Mouse (Mus musculus) CD4-positive helper T cell, adult 2 months (primary cell): ENCODE data around the gene Kifc5b.

Experiments
- DNase-seq: peaks from one replicate; pipeline ENCODE4 v3.0.0-alpha.2; 2012; ENCODE audit warnings: low read depth, missing footprints, low spot score

Kifc5b gene

DNA sequence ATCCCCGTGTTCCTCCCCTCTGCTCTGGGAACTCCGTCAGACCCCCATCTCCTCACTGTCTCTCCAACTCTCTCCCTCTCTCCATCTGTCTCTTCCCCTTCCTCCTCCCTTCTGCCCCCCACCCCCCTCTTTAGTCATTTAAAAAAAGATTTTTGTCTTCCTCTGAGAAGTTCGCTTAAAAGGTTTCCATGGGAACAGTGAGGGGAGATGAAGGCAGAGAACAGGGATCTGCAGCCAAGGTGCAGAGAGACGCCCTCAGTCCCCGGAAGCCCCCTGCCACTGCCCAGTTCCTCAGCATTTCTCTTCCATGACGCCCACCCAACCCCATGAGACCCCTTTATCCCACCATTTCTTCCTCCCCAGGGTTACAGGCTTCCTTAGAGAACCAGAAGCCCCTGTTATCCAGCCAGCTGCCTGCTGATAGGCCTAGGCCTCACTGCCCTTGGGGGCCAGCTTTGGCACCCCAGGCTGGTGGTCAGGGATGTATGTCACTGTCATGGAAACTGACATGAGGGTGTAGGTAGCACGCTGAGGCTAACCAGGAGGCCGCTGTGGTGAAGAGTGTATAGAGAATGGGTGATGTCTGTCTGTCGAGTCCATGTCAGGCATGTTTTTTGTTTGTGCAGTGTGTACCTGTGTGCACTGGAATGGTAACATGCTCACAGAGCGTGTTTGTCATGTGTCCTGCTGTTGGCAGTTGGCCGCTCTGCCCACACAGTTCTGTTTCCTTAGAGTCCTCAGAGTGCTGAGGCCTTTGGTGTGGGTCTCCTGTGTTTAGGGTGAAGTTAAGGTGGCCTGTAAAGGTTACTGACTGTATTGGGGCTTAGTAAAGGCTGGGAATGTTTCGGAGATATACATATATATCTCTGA, 30.6 kb downstream of the Kifc5b start:
- DNase-seq, result no peak

DNA sequence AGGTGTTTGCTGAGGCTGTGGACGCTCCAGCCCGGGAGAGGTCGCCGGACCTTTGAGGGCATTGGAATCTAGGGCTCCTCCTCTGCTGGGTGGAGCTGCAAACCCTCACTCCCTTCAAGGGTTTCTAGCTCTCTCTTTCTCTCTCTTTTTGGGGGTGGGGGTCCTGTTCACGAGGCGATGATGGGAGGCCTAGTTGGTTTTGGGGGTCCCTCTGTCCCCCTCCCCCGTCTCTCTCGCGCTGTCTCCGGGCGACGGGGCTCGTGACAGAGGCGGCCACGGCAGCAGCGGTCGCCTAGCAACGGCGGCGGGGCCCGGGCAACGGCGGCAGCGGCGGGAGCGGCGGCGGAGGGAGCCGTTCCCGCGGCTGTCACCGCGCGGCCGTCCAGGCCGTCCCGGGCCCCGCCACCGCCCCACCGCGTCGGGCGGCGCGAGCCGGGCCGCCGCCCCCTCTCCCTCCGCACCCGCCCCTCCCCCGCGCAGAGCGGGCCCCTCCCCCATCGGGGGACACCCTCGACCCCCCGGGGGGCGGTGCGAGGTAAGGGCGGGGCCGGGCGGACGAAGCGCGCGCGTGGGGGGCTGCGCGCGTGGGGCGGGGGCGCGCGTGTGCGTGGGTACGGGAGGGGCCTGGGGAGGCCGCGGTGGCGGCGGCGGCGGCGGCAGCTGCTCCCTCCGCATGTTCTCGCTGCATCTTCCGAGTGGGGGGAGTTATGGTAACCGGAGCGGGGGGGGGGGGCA, 31.6 kb downstream of the Kifc5b start:
- DNase-seq, result peak; percentile 44

DNA sequence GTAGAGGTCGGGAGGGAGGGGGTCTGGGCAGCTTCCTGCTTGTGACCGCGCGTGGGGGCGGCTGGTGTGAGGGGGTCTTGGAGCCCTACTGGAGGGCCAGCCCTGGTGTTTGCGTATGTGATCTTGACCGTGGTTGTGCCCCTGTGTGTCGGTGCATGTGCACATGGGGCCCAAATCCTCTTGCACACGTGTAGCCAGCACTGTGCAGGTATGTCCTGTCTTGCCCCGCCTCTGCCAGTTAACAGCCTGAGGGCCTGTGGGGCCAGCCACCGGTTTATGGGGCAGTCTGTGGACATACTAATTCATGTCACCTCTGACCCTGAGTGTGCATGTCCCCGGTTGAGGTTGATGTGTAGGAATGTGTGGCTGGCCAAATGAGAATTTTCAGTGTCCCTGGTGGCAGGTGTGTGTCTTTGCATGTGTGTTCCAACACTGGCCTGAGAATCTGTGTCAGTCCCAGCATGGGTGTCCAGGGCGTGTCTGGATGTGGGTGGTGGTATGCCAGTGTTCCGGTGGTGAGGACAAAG, 32.2 kb downstream of the Kifc5b start:
- DNase-seq, result peak; percentile 30

DNA sequence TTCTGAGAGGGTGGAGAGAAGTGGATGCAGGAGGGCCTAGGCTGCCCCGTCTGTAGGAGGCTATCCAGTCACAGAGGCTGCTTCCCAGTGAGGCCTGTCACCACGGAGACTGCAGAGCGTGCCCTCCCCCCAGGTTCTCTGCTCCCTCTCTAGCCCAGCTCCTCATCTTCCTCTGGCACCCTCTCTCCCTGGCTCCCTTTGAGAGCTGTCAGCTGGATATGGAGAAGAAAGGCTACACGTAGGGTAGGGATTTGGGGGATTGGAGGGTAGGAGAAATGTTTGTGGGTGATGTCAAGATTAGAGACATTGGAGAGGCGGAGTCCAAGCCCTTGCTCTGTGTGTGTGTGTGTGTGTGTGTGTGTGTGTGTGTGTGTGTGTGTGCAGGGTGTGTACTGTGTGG, 33.0 kb downstream of the Kifc5b start:
- DNase-seq, result peak; percentile 14

DNA sequence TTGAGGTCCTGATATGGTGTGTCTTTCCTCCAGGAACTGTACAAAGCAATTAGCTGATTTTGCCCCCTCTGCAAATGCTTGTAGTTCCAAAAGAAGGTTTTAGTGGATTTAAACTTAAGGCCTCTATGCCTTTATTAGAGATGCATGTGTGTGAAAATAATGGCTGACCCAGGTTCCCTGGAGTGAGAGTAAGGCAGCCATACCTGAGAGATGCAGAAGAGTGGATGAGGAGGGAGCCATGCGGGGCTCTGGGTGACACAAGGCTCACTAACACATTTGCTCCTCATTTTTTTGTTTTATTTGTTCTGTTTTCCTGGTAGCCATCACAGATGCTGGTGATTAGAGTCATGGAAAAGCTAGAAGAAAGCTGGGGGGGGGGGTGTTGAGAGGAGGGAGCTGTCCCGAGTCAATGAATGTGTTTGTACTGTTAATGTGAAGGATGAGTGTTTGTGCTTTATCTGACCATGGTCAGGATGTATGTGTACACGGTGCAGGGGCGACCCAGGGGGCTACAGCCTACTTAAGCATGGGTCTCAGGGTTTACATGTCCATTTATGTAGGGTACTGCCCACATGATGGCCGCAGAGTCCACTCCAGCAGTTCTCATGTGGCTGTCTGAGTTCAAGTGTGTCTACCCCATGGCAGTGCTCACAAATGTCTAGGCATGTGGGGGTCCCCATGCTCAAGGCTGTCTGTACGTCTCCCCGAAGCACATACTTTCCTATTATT, 33.8 kb downstream of the Kifc5b start:
- no peak for DNase-seq

DNA sequence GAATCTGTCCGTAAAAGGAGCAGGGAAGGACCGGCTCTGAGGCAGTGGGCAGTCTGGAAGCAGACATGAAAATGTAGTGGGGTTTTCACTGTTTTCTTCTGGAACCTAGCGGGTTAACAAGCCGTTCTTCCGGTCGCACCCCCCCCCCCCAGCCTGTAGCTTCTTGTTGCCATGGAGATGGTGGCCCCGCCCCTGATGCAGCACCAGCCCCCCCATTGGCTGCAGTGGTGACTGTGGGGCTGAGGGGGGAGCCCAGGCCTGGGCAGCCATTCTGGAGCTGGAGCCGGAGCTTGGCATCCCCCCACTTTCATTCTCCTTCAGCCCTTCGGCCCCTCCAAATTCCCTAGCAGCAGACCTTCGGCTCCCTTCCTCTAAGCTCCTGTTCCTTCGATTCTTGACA, 34.5 kb downstream of the Kifc5b start:
- DNase-seq, result peak; percentile 74

DNA sequence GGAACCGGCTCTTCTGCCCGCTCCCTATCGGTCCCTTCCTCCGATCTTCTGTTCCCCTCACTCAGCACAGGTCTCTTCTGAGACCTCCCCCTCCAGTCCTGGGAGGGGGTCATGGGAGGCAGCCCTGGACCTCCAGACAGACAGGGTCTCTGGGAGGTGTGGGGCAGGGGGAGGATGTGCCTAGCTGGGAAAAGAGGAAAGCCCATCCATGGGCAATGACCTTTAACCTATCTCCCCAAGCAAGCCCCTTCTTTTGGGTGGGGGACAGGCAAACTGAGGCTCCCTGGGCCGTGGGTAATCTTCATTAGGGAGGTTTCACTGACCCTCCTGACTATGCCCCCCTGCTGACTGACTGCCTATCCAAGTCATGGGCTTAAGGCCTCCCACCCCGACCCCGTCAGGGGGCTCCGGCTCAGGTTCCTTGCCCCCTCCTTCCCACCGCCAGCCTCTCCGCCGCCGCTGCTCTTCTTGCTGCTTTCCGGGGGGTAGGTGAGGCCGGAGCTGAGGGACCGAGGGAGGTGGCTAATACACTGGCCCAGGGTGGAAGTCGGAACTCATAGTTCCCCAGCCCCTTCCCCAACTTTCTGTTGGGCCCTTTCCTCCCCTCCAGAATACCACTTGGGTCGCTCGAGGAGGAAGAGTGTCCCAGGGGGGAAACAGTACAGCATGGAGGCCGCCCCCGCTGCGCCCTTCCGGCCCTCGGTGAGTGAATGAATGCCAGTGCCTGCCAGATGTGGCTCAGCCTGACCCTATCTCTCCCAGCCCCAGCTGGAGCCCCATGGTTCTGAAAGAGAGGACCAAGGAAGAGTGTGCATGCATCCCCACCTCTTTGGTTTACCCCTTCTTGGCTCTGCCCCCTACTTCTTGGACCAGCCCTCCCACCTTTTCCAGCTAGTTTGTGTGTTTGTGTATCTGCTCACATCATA, 35.3 kb downstream of the Kifc5b start:
- no peak for DNase-seq

DNA sequence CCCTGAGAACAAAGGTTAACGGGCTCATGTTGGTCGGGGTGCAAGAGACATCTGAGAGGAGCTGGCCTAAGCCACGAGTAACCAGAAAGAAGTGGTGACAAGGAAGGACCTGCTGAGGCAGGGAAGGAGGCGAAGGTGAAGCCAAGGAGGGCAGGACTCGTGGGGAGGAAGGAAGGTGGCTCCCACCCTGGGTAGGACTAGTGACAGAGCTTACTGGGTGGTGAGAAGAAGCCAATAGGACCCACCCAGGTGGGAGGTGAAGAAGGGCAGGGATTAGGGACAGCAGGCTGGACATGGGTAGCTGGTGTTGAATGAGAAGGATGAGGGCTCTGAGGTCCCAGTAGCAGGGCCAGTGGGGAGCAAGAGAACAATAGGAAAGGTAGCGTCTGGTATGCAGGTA, 36.3 kb downstream of the Kifc5b start:
- no peak for DNase-seq

DNA sequence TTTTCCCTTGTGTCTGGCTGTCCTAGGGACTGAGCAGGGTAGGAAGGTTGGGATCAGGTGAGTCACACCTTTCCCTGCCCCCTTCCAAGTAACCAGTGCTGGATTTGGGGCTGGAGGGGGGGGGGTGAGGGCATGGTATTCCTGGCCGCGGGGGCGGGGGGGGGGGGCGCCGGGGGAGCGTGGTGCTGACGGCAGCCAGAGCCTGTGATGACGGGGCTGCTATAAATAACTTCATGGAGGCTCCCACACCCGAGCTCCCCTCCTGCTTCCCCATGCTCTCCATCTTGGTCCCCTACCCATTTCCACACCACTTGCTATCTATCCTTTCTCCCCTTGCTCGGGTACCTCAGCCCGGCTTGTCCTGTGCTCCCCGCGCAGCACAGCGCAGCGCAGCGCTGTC, 36.8 kb downstream of the Kifc5b start:
- no peak for DNase-seq

DNA sequence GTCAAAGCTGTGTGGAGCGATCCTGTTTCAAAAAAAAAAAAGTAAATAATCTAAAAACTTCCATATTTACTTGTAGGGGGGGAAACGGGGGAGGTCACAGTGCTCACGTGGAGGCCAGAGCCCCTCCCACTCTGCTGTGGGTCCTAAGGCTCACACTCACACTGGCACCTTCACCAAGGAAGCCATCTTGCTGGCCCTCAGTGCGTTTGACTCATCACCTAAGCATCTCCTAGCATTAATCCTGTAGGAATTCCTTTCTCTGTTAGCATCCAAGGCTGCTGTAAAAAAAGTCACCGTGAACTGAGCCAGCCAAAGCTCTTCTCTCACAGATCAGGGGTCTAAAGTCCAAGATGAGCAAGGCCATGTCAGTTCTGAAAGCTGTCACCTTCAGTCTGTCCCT, 39.4 kb downstream of the Kifc5b start:
- no peak for DNase-seq

DNA sequence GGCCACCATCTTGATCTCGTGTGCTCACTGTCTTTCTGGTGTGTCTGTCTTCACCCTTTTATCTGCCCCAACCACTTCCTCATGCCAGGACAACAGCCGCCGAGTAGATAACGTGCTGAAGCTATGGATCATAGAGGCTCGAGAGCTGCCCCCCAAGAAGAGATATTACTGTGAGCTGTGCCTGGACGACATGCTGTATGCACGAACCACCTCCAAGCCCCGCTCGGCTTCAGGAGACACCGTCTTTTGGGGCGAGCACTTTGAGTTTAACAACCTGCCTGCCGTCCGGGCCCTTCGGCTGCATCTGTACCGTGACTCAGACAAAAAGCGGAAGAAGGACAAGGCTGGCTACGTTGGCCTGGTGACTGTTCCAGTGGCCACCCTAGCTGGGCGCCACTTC, 40.0 kb downstream of the Kifc5b start:
- no peak for DNase-seq

DNA sequence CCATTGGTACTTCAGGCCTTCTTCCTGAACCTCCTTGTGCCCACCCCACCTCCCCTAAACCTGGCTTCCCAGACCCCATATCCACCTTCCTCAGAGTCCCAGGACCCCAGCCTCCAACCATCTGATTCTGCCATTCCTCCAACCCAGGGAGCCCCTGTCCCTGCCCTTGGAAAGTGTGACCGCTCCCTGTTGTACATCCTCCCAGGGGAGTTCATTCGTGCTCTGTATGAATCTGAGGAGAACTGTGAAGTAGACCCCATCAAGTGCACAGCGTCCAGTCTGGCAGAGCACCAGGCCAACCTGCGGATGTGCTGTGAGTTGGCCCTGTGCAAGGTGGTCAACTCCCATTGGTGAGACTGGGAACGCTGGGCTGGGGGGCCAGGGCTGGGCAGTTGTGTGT, 41.0 kb downstream of the Kifc5b start:
- DNase-seq, result no peak

DNA sequence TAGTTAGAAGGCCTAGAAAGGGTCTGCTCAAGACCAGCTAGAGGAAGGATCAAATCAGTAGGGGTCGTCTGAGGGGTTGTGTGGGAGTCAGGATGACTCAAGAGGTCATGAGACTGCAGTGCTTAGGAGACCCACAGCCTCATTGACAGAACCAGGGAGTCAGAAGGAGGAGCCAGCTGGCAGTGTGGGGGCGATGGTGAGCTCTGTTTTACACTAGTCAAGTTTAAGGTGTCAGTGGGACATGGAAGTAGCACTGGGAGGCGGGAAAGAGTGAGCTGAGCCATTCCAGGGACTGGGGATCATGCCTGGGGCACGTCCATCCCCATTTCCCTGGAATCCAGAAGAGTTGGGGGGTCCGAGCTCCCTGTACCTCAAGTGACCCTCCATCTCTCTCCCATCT, 42.0 kb downstream of the Kifc5b start:
- DNase-seq, result no peak

DNA sequence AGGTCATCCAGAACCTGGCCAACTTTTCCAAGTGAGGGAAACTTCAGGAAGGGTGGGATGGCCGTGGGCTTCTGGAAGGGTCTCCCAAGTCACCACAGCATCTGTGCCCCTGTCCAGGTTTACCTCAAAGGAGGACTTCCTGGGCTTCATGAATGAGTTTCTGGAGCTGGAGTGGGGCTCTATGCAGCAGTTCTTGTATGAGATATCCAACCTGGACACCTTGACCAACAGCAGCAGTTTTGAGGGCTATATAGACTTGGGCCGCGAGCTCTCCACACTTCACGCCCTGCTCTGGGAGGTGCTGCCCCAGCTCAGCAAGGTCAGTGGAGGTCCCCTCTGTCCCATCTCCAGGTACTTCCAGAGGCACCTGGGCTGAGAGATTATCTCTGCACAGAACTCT, 42.9 kb downstream of the Kifc5b start:
- no peak for DNase-seq

DNA sequence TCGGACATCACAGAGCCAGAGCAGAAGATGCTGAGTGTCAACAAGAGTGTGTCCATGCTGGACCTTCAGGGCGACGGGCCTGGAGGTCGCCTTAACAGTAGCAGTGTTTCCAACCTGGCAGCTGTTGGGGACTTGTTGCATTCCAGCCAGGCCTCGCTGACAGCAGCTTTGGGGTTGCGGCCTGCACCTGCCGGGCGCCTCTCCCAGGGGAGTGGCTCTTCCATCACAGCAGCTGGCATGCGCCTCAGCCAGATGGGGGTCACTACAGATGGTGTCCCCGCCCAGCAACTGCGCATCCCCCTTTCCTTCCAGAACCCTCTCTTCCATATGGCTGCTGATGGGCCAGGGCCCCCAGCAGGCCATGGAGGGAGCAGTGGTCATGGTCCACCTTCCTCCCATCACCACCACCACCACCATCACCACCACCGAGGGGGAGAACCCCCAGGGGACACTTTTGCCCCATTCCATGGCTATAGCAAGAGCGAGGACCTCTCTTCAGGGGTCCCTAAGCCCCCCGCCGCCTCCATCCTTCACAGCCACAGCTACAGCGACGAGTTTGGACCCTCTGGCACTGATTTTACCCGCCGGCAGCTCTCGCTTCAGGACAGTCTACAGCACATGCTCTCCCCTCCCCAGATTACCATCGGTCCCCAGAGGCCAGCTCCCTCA, 44.8 kb downstream of the Kifc5b start:
- no peak for DNase-seq

DNA sequence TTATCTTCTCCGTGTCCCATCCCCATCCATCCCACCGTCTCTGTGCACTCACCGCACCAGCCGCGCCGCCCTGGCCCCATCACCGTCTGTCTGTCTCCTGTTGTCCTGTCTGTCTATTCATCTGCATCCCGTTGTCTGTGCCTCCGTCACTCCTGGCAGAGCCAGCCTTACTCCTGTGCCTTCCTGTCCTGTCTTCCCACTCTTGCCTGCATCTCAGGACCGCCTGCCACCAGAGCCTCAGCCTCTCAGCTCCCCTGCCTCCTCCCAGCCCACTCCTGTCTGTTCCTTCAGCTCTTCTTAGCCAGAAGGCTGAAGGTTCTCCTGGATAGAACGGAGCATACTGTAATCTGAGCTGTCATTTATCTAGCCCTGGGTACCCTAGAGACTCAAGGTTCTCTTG, 50.1 kb downstream of the Kifc5b start:
- no peak for DNase-seq

DNA sequence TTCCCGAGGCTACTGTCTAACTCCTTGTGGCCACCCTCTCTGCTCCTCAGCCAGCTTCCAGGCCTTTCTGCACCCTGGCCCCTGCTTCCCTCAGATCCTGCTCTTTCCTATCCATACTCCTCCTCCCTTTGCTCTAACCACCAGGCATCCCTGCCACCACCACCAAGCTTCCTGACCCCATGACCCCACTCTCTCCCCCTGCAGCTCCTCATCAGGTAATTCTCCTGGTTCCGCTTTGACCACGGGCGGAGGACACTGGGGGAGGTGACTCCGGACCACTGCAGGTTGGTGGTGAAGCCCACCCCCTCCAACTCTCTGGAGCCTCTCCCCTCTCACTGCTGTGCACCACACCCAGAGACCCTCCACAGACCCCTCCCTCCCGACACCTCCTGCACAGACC, 50.6 kb downstream of the Kifc5b start:
- no peak for DNase-seq

DNA sequence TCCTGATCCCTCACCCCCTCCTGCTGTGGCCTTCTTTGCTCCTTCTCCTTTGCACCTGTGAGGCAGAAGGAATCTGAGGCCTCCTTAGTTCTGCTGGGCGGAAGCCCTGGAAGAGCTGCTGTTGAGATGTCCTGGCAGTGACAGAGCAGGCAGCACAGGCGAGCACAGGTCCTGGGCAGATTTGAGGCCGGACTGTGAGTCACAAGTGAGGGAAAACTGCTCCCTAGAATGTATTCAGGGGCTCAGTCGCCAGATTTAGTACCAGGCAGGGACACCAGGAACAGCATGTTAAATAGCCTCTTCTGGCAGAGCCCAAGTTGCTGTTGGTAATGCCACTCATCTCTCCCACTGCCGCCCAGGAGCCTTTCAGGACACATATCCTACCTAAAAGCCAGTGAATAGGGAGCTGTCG, 51.3 kb downstream of the Kifc5b start:
- DNase-seq, result no peak

DNA sequence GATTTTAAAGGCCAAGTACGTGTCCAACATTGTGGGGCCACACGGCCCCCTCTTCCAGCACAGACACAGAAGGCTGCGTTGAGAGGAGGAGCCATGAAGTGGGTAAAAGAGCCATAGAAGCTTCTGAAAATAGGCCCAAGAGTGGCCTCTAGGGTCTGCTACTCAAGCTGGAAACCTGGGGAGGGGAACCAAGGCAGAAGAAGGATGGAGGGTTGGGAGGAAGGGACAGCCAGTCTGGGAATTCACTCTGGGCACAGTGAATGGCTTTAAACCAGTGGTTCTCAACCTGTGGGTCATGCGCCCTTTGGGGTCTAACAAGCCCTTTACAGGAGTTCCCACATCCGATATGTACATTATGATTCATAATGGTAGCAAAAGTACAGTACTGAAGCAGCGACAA, 52.4 kb downstream of the Kifc5b start:
- DNase-seq, result no peak

DNA sequence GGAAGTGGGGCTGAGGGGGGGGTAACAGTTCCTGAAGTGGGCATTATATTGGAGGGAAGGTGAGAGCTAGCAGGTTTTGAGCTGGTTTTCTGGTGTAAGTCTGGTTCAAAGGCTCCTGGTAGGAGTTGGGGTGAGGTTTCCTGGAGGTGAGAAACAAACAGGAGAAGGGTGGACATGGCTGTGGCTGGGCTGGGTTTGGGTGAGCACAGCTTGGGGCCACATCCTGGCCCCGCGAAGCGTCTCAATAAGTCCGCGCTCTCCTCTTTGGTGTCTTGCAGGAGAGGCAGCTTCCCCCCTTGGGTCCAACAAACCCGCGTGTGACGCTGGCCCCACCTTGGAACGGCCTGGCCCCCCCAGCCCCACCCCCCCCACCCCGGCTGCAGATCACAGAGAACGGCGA, 53.3 kb downstream of the Kifc5b start:
- no peak for DNase-seq
